Mouse (Mus musculus): ENCODE measurements around the gene Paip2b.
"Not testable (repeated sequence)": the region's sequence is repeated elsewhere in the genome, so short reads cannot be mapped to it uniquely, and the experiment has no call there.

Gene Paip2b

DNA sequence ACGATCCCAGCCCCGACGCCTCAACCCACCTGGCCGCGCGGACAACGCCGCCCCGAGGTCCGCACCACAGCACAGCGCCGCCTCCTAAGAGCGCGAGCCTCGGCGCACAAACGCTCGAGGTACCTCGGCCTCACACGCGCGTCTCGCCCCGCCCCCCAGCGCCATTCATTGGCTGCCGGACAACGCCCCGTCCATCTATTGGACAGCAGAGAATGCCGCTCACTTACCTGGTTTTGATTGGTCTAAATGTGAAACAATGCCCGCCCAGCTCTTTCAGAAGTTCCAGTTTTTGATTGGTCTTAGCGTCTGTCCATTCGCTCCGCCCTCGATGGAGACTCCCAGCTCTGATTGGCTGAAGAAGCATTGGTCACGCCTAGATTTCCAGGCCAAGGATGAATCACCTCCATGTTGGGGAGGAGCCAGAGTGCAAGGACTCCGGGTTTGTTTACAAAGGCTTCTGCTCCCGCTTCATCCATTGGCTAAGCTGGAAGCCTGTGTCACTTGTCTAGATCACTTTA, at the start of gene Paip2b:
Gene Paip2b (minus strand): TSS at position 136 of the 518 bp plus-strand sequence.
- DNase-seq (ENCODE audit: low spot score in 2 of 2) = peak; percentile 97 to 99

DNA sequence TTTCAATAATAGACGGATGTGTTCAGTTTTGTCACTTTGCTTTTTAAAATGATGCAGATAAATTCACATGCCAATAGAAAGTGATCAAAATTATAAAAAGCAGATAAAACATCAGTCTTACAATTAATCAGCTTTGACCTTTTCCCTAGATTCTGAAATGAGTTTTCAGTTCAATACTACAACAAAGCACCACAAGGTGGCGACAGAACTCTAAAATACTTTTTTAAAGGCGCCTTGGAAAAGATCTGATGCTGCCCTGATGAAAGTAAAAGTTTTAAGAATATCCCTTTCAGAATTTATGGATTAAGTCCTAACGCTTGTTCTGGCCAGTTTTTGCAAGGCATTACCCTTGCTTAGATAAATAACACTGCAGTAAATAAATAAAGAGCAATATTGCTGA, 48.3 kb upstream of the Paip2b start:
- DNase-seq (ENCODE audit: low spot score in 2 of 2) = peak; percentile 12 to 41

DNA sequence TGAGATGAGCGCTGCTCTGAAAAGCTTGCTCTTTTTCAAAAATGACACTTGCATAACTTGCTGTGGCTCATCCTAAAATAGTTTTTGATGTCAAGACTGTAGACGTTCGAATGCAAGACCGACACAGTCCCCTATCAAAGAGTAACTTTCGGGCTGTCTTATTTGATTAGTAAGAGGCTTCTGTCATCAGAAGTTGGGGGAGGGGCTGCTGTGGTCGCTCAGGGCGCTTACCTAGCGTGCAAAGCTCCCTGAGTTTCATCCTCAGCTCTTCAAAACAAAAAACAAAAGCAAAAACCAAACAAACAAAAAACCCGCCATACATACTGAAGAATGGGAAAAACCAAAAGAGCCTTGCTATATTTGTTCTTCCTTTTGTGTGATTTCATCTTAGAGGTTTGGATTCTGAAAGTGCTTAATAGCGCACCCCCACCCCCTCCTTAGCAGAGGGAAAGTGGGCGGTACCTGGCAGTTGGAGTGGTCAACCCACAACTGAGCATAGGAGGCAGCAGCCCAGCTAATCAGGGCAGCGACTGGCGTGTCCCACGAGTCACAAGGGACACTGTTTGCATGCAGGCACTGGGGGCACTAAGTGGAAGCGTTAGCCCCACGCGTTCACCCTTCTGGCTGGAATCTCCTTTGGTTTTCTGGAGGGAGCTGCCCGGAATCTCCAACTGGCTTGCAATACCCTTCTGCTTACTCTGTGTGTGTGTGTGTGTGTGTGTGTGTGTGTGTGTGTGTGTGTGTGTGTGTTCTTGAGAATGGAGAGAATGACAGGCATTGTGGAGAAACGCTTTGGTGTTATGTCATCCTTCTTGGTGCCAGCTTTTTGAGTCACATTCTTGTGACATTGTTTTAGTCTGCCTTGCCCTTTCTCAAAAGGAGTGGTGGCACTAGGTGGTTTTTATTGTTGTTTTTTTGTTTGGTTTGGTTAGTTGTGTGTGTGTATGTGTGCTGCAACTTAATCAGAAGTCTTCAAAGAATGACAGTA, 36.4 kb upstream of the Paip2b start:
- peak; percentile 31 to 39 for DNase-seq (ENCODE audit: low spot score in 2 of 2)

DNA sequence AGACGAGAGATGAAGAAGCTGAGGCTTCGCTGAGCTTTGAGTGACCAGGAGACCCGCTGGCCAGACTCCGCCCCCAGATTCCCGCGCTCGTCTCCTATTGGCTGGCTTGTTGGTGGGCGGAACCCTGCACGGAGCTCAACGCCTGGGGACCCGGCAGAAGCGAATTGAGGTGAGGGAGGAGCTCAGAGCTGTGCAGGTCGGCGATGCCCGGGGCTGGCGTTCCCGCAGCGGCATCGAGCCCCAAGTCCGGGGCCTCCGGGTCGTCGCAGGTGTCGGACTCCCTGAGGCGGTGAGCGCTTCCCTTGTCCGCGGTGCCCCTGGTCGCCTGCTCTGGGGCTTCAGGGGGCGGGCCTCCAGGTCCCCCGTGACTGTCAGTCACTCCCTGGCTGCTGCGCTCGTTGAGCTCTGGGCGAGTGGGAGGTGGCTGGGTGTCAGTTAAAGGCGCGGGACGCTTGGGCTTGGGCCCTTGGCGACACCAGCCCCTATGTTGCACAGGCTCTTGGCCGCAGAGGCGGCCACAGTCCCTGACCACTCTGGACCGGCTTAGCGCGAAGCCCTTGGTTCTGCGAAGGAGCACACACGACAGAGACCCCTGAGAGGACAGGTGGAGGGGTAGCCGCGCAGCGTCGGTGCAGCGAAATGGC, 35.5 kb upstream of the Paip2b start, which contains the start of gene Zfp638:
Gene Zfp638 (plus strand): TSS at position 156 of the 644 bp plus-strand sequence.
- DNase-seq (ENCODE audit: low spot score in 2 of 2) = peak; percentile 90 to 91

DNA sequence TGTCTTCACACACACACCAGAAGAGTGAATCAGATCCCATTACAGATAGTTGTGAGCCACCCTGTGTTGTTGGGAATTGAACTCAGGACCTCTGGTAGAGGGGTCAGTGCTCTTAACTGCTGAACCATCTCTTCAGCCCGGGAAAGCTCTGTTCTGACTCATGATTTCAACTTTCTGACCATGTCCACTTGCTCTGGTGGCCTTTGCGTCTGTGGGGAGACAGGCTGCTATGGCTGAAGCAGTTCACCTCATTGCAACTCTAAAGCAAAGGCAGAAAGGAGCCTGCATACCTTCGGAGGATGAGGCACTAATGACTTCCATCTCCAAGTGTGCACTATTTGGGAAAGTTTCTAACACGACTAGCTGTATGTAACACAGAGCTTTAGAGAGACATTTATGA, 34.9 kb upstream of the Paip2b start:
- DNase-seq (ENCODE audit: low spot score in 2 of 2) = no peak

DNA sequence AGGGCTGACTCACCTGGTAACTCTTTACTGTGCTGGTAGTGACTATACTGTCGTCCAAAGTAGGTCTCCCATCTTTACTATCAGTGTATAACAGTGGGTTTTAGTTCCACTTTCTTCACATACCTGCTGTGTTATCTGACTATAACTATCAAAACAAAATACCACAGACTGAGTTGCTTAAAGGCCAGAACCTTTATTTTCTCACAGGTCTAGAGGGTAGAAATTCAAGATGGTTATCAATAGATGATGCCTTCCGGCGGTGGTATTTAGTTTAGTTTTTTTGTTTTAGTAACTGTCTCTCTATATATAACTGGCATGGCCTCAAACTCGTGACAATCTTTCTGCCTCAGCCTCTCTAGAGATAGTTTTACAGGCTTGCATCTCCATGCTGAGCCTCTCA, 32.0 kb upstream of the Paip2b start:
- DNase-seq (ENCODE audit: low spot score in 2 of 2) = no peak

DNA sequence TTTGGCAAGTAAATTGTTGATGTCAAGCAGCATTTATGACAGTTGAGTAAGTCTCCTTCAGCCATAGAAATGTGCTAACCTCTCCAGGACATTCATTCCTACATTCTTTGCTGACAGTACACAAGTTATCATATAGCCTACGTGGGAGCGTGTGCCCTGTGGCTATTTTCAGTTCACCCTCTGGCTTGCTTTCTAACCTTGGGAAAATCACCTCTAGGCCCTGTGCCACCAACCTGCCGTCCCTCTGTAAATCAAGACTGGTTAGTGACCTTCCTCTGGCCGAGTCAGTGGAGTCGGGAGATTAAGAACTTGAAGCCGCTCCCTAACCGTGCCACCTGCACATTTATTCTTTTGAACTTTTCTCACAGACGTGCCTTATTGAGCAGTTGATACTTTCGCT, 28.5 kb upstream of the Paip2b start:
- DNase-seq (ENCODE audit: low spot score in 2 of 2) = no peak

DNA sequence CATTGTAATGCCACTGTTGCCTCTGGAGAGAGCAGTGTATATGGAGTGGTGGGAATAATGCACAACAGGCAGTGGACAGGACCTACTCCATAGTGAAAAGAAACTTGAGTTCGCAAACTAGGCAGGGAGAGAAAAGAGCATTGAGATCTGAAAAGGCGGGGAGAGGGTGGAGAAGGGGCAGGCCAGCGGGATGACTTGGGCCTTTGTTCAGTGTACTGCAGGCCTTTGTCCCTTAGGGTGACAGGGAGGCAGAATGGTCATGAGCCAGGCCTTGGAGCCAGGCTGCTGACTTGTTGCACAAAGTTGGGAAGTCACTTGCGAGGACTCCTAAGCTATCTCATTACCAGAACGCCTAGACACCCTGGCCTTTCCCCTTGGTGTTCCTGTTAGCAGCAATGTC, 25.9 kb upstream of the Paip2b start:
- no peak for DNase-seq (ENCODE audit: low spot score in 2 of 2)

DNA sequence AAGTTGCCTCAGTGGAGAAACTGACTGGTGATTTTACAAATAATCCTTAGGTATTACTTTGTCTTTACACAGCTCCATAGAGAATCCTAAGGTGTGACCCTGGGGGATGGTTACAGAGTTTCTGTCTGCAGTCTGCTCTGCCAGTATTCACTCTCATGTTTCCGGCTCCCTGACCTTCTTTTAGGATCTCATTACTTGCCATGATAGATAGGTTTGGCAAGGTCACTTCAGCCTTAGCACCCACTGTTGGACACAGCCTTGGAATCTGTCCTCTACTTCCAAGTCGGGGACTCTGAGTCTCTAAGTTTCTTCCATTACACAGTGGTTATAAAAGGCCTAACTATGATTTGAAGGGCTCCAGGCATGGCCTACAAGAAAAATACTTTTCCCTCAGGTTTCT, 17.9 kb upstream of the Paip2b start:
- DNase-seq (ENCODE audit: low spot score in 2 of 2) = no peak

DNA sequence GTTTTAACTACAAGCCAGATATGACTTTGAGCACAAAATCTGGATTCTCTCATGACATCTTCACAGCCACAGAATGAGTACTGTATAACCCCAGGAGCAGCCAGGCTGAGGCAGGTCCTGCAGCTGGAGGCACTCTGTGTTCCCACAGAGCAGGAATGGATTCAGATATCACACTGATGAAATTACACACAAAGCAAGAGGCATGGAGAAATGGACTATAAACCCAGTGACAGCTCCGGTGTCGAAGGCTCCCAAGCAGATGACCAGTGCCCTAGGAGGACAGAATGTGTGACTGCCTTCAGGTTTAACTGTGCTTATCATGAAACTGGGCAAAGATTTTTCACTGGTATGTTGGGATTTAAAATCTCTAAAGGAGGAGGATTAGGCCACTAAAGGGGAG, 14.6 kb upstream of the Paip2b start:
- DNase-seq (ENCODE audit: low spot score in 2 of 2) = no peak

DNA sequence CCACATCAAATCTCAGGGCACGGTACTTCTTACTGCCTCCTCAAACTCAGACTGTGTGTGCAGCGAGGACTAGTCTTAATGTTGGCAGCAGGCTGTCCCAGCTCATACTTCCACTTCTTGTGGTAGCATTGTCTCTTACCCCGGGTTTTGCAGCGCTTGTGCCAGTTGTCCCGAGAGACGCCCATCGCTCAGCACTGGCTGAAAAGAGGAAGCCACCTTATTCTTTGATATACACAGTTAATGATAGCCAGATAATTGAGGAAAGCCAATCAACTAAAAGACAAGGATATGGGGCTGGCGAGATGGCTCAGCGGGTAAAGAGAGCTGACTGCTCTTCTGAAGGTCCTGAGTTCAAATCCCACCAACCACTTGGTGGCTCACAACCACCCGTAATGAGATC, 13.4 kb upstream of the Paip2b start:
- DNase-seq (ENCODE audit: low spot score in 2 of 2) = no peak

DNA sequence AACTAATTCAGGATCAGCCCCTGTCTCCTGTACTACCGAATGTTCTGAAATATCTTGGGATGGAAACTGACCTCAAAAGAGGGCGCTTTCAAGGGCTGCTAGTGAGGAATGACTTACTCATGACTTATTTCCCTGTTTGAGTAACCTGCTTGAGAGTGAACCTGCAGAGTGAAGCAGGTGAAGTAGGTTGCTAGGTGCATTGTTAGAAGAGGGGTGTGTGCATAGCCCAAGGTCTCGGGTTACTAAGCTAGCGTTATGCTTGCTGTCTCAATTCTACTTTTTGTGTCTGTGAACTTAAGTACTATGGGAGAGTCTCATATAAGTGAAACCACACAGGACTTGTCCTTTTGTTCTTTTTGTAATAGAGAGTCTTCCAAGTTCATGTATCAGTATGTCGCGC, 8.5 kb upstream of the Paip2b start:
- no peak for DNase-seq (ENCODE audit: low spot score in 2 of 2)

DNA sequence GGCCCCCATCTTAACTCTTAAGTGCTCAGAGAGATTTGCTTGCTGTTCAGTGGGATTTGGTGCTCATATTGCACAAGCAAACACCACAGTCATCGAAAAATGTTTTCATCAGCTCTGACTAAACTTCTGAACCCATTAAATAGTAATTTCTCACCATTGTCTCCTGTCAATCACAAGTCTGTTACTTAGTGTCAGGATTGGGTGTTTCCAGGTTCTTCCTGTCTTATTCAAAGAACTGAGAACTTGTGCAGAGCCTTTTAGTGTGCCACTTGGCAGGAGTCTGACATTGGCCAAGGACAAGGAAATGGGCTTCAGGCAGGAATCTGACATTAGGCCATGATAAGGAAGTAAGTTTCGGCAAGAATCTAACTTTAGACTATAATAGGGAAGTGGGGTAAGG, 6.5 kb upstream of the Paip2b start:
- DNase-seq (ENCODE audit: low spot score in 2 of 2) = no peak

DNA sequence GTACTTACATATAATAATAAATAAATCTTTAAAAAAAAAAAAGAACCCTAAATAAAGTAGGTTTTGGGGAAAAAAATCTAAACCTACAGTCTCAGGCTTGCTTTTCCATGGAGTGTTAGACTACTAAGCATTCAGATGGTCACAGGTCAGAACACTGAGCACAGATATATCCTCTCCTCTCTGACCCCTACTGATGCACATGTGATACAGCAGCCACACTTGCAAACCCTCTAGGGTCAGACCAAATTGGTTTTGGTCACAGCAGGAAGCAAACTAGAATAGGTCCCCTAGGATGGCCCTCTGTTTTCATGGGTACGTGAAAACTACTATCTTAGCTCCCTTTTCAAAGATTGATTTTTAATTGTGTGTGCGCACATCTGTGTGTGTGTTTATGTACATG, 5.3 kb upstream of the Paip2b start:
- no peak for DNase-seq (ENCODE audit: low spot score in 2 of 2)

DNA sequence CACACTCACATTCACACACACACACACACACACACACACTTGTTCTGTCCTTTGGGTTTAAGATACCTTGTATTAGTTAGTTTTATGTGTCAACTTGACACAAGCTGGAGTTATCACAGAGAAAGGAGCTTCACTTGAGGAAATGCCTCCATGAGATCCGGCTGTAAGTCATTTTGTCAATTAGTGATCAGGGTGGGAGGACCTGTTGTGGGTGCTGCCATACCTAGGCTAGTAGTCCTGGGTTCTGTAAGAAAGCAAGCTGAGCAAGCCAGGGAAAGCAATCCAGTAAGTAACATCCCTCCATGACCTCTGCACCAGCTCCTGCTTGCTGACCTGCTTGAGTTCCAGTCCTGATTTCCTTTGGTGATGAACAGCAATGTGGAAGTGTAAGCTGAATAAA, 852 bp upstream of the Paip2b start:
- DNase-seq (ENCODE audit: low spot score in 2 of 2) = not testable (repeated sequence)

DNA sequence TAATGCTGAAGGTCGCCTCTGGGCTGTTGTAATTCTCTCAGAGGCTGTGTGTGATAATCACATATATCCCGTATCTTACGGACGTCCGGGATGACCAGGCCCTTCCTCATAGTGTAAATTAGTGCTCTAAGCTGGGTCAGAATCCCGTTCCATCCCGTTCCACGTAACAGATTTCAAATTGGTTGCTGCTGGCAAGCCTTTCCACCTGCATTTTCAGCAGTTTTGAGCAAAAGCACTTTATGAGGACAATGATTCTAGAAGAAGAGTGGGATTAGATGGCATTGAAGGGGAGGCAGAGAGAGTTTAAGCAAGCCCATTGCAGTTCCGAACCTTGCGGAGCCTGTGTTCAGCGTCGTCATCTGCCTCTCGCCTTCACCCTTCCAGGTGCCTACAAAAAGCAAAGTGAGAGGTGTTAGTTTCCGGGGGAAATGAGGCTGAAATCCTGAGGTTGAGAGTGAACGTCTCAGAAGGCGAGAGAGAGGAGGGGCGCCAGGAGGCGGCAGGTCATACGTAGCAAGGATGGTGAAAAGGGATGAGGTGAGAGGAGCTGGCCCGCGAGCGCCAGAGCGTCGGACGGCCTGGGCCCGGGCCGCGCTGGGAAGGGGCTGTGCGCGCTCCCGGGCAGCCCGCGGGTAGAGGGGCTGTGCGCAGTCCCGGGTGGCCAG, 468 bp downstream of the Paip2b start:
- DNase-seq (ENCODE audit: low spot score in 2 of 2) = peak; percentile 56 to 68

DNA sequence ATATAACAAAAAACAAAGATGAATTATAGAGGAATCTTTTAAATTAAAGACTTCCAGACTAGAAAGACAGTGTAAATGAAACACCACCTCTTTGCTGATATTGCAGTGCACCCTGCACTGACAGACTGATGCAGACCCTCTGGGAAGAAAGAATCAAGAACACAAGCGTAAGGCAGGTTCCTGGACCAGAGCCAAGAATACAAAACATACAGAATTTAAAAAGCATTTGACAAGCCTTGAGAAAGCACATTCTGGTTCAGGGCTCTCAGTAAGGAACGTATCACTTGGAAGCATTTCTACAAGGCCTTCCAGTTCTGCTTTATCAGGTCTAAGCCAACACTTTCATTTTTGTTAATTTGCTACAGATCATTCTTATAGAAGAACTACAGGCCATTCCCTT, 9.7 kb downstream of the Paip2b start:
- no peak for DNase-seq (ENCODE audit: low spot score in 2 of 2)

DNA sequence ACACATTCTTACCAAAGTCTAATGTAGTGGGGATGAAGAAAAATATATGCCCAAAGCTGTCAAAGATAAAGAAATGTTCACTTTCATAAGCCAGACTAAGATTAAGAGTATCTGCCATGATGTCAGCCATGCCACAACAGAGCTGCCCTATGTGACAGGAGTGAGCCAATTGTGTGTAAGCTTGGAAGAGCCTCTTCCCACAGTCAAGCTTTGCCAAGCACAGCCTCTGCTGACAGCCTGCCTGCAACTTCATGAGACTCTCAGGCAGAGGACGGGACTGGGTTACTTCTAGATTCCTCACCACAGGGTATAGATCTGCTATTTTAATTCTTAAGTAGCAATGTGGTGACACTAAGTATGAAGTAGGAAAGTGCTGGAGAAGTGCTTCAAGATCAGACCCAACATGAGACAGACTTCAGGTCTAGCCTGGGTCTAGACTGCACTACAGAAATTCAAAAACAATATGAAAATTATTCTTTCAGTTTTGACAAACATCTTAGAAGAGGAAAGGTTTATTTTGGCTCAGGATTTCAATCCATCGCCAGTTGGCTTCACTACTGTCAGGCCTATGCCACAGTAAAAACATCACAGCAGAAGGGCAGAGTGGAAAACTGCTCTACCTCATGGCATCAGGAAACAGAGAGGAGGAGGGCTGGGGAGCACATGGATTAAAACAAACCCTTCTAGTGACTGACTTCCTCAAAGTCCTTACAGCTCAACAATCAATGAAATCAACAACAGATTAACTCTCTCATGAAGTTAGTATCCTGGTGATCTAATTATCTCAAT, 10.6 kb downstream of the Paip2b start:
- DNase-seq (ENCODE audit: low spot score in 2 of 2) = no peak

DNA sequence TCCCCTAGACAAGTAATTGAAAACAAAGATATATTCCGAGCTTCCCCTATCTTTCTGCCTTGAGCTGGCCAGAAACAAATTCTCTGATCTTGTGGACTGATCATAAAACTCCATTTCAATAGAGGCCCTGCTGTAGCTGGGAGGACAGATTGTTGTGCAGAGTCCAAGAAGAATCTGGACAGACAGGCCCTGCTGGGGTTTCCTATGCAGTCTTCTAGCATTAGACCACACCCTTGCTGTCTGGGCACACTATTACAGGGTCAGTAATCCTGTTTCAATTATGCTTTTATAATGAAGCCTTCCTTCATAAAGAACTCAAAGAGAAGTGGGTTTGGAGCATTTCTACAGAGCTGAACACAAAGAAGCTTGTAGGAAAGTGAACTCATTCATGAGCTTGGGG, 12.5 kb downstream of the Paip2b start:
- DNase-seq (ENCODE audit: low spot score in 2 of 2) = no peak

DNA sequence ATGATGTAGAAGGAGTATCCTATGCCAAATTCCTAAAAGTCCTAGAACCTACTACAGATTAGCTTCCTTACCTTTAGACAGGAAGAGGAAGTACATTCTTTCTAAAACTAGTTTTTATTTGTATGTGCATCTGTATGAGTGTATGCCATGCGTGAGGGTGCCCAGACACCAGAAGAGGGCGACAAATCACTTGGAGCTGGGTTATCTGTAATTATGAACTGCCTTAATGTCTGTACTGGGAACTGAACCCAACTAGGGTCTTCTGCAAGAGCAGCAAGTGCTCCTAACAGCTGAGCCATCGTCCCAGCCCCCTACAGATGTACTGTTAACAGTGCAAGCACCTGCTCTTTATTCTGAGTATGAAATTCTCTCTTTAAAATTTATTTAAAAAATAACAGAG, 15.7 kb downstream of the Paip2b start:
- no peak for DNase-seq (ENCODE audit: low spot score in 2 of 2)

DNA sequence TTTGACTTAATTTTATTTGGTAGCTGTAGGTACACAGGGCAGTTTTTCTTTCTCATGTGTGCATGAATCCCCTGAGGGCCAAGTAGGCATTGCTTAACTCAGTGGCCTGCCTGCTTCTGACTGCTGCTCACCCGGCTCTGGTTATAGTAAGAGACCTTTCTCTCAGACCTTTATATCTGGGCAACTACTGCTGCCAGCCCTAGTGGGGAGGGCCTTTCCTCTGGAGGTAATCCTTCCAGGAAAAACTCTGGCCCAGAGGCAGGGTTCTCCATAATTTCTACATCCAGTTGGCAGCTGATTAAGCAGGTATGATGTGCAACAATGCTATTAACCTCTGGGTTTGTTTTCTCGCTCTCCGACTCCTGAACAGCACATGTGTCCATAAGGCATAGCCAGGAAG, 28.7 kb downstream of the Paip2b start:
- no peak for DNase-seq (ENCODE audit: low spot score in 2 of 2)

Measured in spleen, postnatal 36 days (tissue).